Mouse (Mus musculus) testis, adult 2 months (tissue): ENCODE results near the gene Fdxacb1. TPM values are rescaled to one million over a fixed set of nuclear protein-coding genes. Genes with fewer than 3 reads are reported as not detected.

ENCODE experiments used
- H3K27ac ChIP-seq: fragments of 200-500 bp; 2 replicates; pipeline ENCODE4 v1.5.1; 2012; ENCODE audit warnings: low read depth, low read length; ENCODE audit not compliant: control insufficient read depth, insufficient read depth
- H3K27me3 ChIP-seq: fragments of 200-500 bp; 2 replicates; pipeline ENCODE4 v1.6.1; 2012; ENCODE audit warnings: mild to moderate bottlenecking, low read length, moderate library complexity; ENCODE audit not compliant: control insufficient read depth, insufficient read depth
- H3K36me3 ChIP-seq: fragments of 200-500 bp; 2 replicates; pipeline ENCODE4 v1.6.1; 2012; ENCODE audit warnings: mild to moderate bottlenecking, low read length; ENCODE audit not compliant: control insufficient read depth, insufficient read depth
- H3K4me1 ChIP-seq: fragments of 200-500 bp; 2 replicates; pipeline ENCODE4 v1.6.1; 2012; ENCODE audit warnings: low read length; ENCODE audit not compliant: control insufficient read depth, insufficient read depth
- H3K4me3 ChIP-seq: fragments of 200-500 bp; 2 replicates; pipeline ENCODE4 v1.5.1; 2012; ENCODE audit warnings: low read depth, mild to moderate bottlenecking, low read length, moderate library complexity, mixed read lengths; ENCODE audit not compliant: control insufficient read depth
- CTCF ChIP-seq: fragments of 200-500 bp; IDR thresholded peaks from 2 replicates; pipeline ENCODE4 v1.5.1; 2012; ENCODE audit warnings: low read depth, mild to moderate bottlenecking, inconsistent platforms, low read length, moderate library complexity; ENCODE audit not compliant: control insufficient read depth, insufficient read depth, insufficient replicate concordance
- POLR2A ChIP-seq: fragments of 200-500 bp; IDR thresholded peaks from 2 replicates; pipeline ENCODE4 v1.6.1; 2012; ENCODE audit warnings: low read depth, mild to moderate bottlenecking, inconsistent platforms, low read length, moderate library complexity; ENCODE audit not compliant: control insufficient read depth
- polyA plus RNA-seq: library from polyadenylated mRNA; depleted of rRNA; stranded (reverse); fragments of >200 nt; gene quantifications from 2 replicates; pipeline ENCODE4 v1.2.3, GENCODE M21; 2012

Gene Fdxacb1
- polyA plus RNA-seq, 1 experiment: 5.3 TPM

DNA sequence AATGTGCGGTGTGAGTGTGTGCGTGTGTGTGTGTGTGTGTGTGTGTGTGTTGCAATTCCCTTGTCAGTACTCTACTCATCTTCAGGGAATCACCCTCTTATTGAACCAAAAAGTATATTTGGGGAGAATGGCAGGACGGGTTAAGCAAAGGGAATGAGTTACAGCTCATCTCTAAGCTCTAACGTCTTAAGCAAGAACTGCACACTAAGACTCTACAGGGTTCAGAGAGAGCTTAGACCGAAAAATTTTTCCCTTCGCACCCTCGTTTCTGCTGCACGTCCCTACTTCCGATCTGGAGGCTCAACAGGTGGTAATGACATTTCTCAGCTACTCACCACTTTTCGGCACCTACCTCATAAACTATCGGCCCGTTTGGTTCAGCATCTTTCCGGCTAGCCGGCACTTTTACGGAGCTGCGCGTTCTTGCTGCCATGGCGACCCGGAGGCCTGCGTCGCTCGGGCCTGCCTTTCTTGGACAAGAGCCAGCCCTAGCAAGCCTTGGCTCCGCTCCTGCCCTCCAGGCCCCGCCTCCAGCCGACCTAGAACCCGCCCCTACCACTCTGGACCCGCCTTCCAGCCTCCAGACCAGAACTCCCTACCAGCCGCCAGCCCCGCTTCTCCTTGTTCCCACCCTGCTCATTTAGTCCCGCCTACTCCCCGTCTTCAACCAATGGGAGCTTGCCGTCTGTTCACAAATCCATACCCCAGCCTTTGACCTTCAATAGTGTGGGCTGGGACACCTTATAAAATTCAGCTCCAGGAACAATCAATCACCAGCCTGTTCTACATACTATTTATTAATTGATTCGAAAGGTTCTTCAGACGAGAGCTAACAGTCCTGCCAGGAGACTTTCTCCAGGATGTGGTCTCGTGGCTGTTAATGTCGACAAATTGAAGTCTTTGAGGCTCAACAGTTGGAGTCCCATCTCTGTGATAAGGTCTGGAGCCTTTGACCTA is 28.8 kb upstream of the Fdxacb1 start, which contains the start of gene Dixdc1:
Gene Dixdc1, minus strand, starts transcription at position 604 of the 957 bp plus-strand sequence.
- no peaks in the 10 kb centered on the region for H3K27me3 ChIP-seq
- H3K27ac ChIP-seq: peak within 1 kb of the TSS; percentile 80
- H3K4me1 ChIP-seq: peaks cover 8% of the 10 kb centered on the region
- H3K36me3 ChIP-seq: no peaks in the 10 kb centered on the region
- peak within 1 kb of the TSS; percentile 86 for H3K4me3 ChIP-seq
- TF ChIP-seq CTCF (no peak), POLR2A (peak; percentile 46; the same call in 1 of the 2 replicates)

DNA sequence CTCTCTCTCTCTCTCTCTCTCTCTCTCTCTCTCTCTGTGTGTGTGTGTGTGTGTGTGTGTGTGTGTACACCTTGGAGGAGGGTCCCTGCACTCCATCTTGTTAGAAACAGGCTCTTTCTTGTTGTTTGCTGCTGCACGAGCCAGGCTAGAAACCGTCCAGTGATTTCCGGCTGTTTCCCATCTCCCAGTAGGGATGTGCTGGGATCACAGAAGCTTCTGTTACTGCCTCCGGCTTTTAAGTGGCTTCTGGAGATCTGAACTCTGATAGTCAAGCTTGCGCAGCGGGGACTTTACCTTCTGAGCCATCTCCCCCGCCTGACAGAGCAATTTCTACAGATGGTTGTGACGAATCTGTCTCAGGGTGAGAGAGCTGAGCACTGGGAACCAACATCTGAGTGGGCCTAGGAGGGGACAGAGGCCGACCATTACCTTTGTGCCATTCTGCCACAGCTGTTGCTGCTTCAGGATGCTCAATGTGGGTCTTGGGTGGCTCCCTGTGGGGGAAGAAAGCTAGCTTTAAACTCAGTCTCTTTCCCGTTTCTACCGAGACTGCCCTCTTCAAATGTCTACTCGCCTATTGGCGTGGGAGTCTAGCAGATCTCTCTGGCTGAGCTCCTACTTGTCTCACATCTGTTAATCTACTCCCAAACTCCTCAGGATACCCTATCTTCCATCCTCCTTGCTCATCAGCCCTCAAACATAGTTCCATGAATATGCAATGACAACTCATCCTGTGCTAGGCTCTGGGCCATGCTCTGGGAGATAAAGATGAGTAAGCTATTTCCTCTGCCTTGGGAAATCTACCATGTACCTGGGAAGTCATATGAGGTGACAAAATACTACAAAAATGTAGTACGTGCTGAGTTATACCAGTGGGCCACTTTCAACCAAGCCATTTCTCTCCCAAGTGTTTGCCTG is 26.9 kb upstream of the Fdxacb1 start:
- TF ChIP-seq CTCF (no peak), POLR2A (no peak)
- no peak overlapping the region for H3K27ac ChIP-seq

DNA sequence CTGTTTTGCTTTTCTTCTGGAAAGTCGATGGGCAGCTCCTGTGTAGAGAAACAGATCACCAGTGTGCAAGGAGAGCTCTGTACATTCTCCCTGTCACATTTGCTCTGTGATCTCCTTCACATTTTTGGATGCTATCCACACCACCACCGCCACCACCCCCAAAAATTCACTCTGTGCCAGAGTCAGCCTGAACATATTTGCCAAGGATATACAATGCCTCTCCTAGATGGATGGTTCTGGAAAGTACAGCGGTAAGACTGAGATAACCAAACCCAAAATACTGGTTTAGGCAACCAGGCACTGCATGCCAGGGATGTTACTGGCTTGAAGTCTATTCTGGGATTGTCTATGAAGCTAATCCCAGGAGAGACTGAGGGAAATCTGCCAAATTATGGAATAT is 25.8 kb upstream of the Fdxacb1 start:
- H3K4me3 ChIP-seq: no peak overlapping the region
- H3K27me3 ChIP-seq: no peaks in the 10 kb centered on the region
- TF ChIP-seq POLR2A: no peak
- TF ChIP-seq CTCF: no peak
- H3K4me1 ChIP-seq: peaks cover 17% of the 10 kb centered on the region
- no peaks in the 10 kb centered on the region for H3K36me3 ChIP-seq
- H3K27ac ChIP-seq: no peak overlapping the region

More for the DNA sequence above, 26.9 kb upstream of the Fdxacb1 start:
- Histone ChIP-seq H3K36me3 (no peaks in the 10 kb centered on the region), H3K4me3 (no peak overlapping the region), H3K4me1 (peaks cover 12% of the 10 kb centered on the region), H3K27me3 (no peaks in the 10 kb centered on the region)

- H3K27ac ChIP-seq: no peak overlapping the region
- H3K4me1 ChIP-seq: peaks cover 17% of the 10 kb centered on the region
- no peak for TF ChIP-seq POLR2A
- no peak for TF ChIP-seq CTCF
- H3K4me3 ChIP-seq: no peak overlapping the region
- H3K27me3 ChIP-seq: no peaks in the 10 kb centered on the region
- no peaks in the 10 kb centered on the region for H3K36me3 ChIP-seq
These were observed 25.3 kb upstream of the Fdxacb1 start for GRCm38 (mm10) chr9:50742744-50743143.

- peak overlapping the region; percentile 82 for H3K4me3 ChIP-seq
- H3K36me3 ChIP-seq: no peaks in the 10 kb centered on the region
- H3K27ac ChIP-seq: no peak overlapping the region
- TF ChIP-seq POLR2A: no peak
- no peak for TF ChIP-seq CTCF
- no peaks in the 10 kb centered on the region for H3K27me3 ChIP-seq
- peaks cover 10% of the 10 kb centered on the region for H3K4me1 ChIP-seq
These were observed 22.2 kb upstream of the Fdxacb1 start for GRCm38 (mm10) chr9:50745806-50746205.

DNA sequence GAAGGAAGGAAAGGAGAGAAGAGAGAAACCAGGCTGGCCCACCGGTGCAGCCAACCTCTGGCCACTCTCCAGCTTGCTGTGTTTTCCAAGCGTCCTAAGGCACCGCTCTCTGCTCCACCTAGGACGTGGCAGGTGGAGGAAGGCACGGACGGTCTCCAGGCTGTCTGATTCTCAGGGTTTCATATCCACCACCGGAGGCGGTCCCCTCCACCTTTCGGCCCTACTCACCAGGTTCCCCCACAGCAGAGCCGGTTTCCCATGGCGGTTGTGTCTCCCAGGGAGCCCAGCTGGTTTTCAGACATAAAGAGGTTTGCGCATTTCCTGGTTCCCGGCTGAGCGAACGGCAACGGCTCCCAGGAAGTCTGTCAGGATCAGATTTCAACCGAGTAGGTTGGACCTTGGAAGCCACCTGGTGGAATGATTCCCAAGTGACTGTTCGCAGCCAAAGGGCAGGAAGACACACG is 21.8 kb upstream of the Fdxacb1 start, which contains the start of gene 2310030G06Rik:
Gene 2310030G06Rik, minus strand, starts transcription at position 323 of the 464 bp plus-strand sequence.
- Histone ChIP-seq H3K36me3 (no peaks in the 10 kb centered on the region), H3K4me1 (peaks cover 14% of the 10 kb centered on the region), H3K27me3 (no peaks in the 10 kb centered on the region), H3K27ac (no peak within 1 kb of the TSS), H3K4me3 (peak within 1 kb of the TSS; percentile 82)
- TF ChIP-seq POLR2A: no peak

GRCm38 (mm10) chr9:50750706-50751105 is 17.3 kb upstream of the Fdxacb1 start:
- no peaks in the 10 kb centered on the region for H3K27me3 ChIP-seq
- no peak overlapping the region for H3K4me3 ChIP-seq
- H3K27ac ChIP-seq: no peak overlapping the region
- no peaks in the 10 kb centered on the region for H3K36me3 ChIP-seq
- TF ChIP-seq POLR2A (no peak), CTCF (no peak)
- peaks cover 21% of the 10 kb centered on the region for H3K4me1 ChIP-seq
